Mouse (Mus musculus): ENCODE data around the gene Cdk19. TPM values are rescaled to one million over a fixed set of nuclear protein-coding genes. Genes with fewer than 3 reads are reported as not detected.
"Not testable (repeated sequence)": the region's sequence is repeated elsewhere in the genome, so short reads cannot be mapped to it uniquely, and the experiment has no call there.

The Cdk19 gene
- 2.6 and 3.0 TPM in 2 replicates for polyA plus RNA-seq (2015; fragmentation: Nextera tagmentation; extraction: Ambion mirVana)

GRCm38 (mm10) chr10:40339351-40339964 is at the start of gene Cdk19:
Cdk19 (plus strand) TSS chr10:40339564.
- H3K9ac ChIP-seq = no peak within 1 kb of the TSS
- no peaks in the 10 kb centered on the region for H3K36me3 ChIP-seq
- H3K27ac ChIP-seq = no peak within 1 kb of the TSS
- H3K4me1 ChIP-seq (replicated peaks) = no peaks in the 10 kb centered on the region
- DNase-seq = no peak
- ATAC-seq (ENCODE audit: low read depth) = no peak
- H3K4me2 ChIP-seq = no peak within 1 kb of the TSS
- no peaks in the 10 kb centered on the region for H3K27me3 ChIP-seq
- WGBS (ENCODE audit: insufficient replicate concordance) = 56% methylated on average over 13 of the region's 13 CpGs
- no peaks in the 10 kb centered on the region for H3K9me3 ChIP-seq (replicated peaks)
- no peak within 1 kb of the TSS for H3K4me3 ChIP-seq (replicated peaks)

GRCm38 (mm10) chr10:40292640-40293039 is 46.7 kb upstream of the Cdk19 start:
- H3K27me3 ChIP-seq = no peaks in the 10 kb centered on the region
- no peak overlapping the region for H3K4me2 ChIP-seq
- H3K27ac ChIP-seq = peak overlapping the region; percentile 47
- WGBS (ENCODE audit: insufficient replicate concordance) = 84% methylated on average over 6 of the region's 6 CpGs
- no peak for DNase-seq
- no peaks in the 10 kb centered on the region for H3K9me3 ChIP-seq (replicated peaks)
- peaks cover 75% of the 10 kb centered on the region for H3K36me3 ChIP-seq
- no peak overlapping the region for H3K4me3 ChIP-seq (replicated peaks)
- ATAC-seq (ENCODE audit: low read depth) = no peak
- peaks cover 50% of the 10 kb centered on the region for H3K4me1 ChIP-seq (replicated peaks)
- H3K9ac ChIP-seq = no peak overlapping the region

GRCm38 (mm10) chr10:40300648-40301171 is 38.7 kb upstream of the Cdk19 start:
- Histone ChIP-seq H3K27ac (peak overlapping the region; percentile 93), H3K9me3 (replicated peaks) (no peaks in the 10 kb centered on the region; the same call in 1 of the 2 replicates), H3K36me3 (peaks cover 15% of the 10 kb centered on the region; the same call in 1 of the 2 replicates), H3K4me2 (peak overlapping the region; percentile 86), H3K4me1 (replicated peaks) (peaks cover 52% of the 10 kb centered on the region), H3K9ac (peak overlapping the region; percentile 98), H3K27me3 (no peaks in the 10 kb centered on the region), H3K4me3 (replicated peaks) (peak overlapping the region; percentile 90)
- peak; percentile 86 for DNase-seq
- WGBS (ENCODE audit: insufficient replicate concordance) = under 1% methylated on average over 36 of the region's 36 CpGs
- ATAC-seq (ENCODE audit: low read depth) = peak; percentile 85

GRCm38 (mm10) chr10:40301181-40302075 is 37.9 kb upstream of the Cdk19 start:
- Histone ChIP-seq H3K4me3 (replicated peaks) (peak overlapping the region; percentile 90), H3K4me2 (peak overlapping the region; percentile 86), H3K27ac (peak overlapping the region; percentile 93), H3K9ac (peak overlapping the region; percentile 98), H3K4me1 (replicated peaks) (peaks cover 45% of the 10 kb centered on the region)
- under 1% methylated on average over 70 of the region's 91 CpGs for WGBS (ENCODE audit: insufficient replicate concordance)
- not testable (repeated sequence) for H3K36me3 ChIP-seq; H3K27me3 ChIP-seq; H3K9me3 ChIP-seq (replicated peaks)
- DNase-seq (peak; percentile 57), ATAC-seq (ENCODE audit: low read depth) (peak; percentile 45)

- WGBS (ENCODE audit: insufficient replicate concordance) = under 1% methylated on average over 55 of the region's 55 CpGs
- Histone ChIP-seq H3K9ac (peak within 1 kb of the TSS; percentile 98), H3K4me2 (peak within 1 kb of the TSS; percentile 86), H3K27me3 (no peaks in the 10 kb centered on the region), H3K4me3 (replicated peaks) (peak within 1 kb of the TSS; percentile 90), H3K4me1 (replicated peaks) (peaks cover 35% of the 10 kb centered on the region), H3K9me3 (replicated peaks) (peaks cover 4% of the 10 kb centered on the region; the same call in 1 of the 2 replicates), H3K36me3 (0 out of 2 replicates have a peak, but pooled peaks cover 2% of the 10 kb centered on the region), H3K27ac (peak within 1 kb of the TSS; percentile 94)
- ATAC-seq (ENCODE audit: low read depth) = peak; percentile 88
- peak; percentile 99 for DNase-seq
These were observed 37.0 kb upstream of the Cdk19 start, which contains the start of gene Amd1 for GRCm38 (mm10) chr10:40302140-40302985. Amd1 (minus strand) TSS chr10:40302186.

- Histone ChIP-seq H3K27ac (no peak overlapping the region), H3K27me3 (no peaks in the 10 kb centered on the region), H3K4me1 (replicated peaks) (peaks cover 21% of the 10 kb centered on the region), H3K9me3 (replicated peaks) (peaks cover 4% of the 10 kb centered on the region; the same call in 1 of the 2 replicates), H3K9ac (no peak overlapping the region), H3K36me3 (no peaks in the 10 kb centered on the region), H3K4me3 (replicated peaks) (no peak overlapping the region), H3K4me2 (no peak overlapping the region)
- 81% methylated on average over 1 of the region's 1 CpGs for WGBS (ENCODE audit: insufficient replicate concordance)
- ATAC-seq (ENCODE audit: low read depth) (no peak), DNase-seq (no peak)
These were observed 33.4 kb upstream of the Cdk19 start for GRCm38 (mm10) chr10:40305989-40306388.

GRCm38 (mm10) chr10:40307826-40308583 is 31.4 kb upstream of the Cdk19 start:
- H3K27me3 ChIP-seq = no peaks in the 10 kb centered on the region
- peaks cover 21% of the 10 kb centered on the region for H3K4me1 ChIP-seq (replicated peaks)
- DNase-seq (no peak), ATAC-seq (ENCODE audit: low read depth) (no peak)
- no peak overlapping the region for H3K4me2 ChIP-seq
- H3K27ac ChIP-seq = no peak overlapping the region
- H3K4me3 ChIP-seq (replicated peaks) = no peak overlapping the region
- H3K9me3 ChIP-seq (replicated peaks) = peaks cover 4% of the 10 kb centered on the region; the same call in 1 of the 2 replicates
- H3K9ac ChIP-seq = no peak overlapping the region
- WGBS (ENCODE audit: insufficient replicate concordance) = 63% methylated on average over 4 of the region's 4 CpGs
- no peaks in the 10 kb centered on the region for H3K36me3 ChIP-seq

GRCm38 (mm10) chr10:40309884-40310635 is 29.3 kb upstream of the Cdk19 start:
- H3K9me3 ChIP-seq (replicated peaks) = peaks cover 4% of the 10 kb centered on the region; the same call in 1 of the 2 replicates
- DNase-seq = peak; percentile 90
- peak overlapping the region; percentile 57 for H3K4me2 ChIP-seq
- H3K27ac ChIP-seq = peak overlapping the region; percentile 63
- 30% methylated on average over 6 of the region's 6 CpGs for WGBS (ENCODE audit: insufficient replicate concordance)
- peak overlapping the region; percentile 34 for H3K4me3 ChIP-seq (replicated peaks)
- peak; percentile 89 for ATAC-seq (ENCODE audit: low read depth)
- no peaks in the 10 kb centered on the region for H3K36me3 ChIP-seq
- peaks cover 17% of the 10 kb centered on the region for H3K4me1 ChIP-seq (replicated peaks)
- H3K27me3 ChIP-seq = no peaks in the 10 kb centered on the region
- H3K9ac ChIP-seq = peak overlapping the region; percentile 30; the same call in 1 of the 2 replicates

GRCm38 (mm10) chr10:40312781-40313180 is 26.6 kb upstream of the Cdk19 start:
- Histone ChIP-seq H3K4me3 (replicated peaks) (no peak overlapping the region), H3K27ac (no peak overlapping the region), H3K4me2 (no peak overlapping the region), H3K4me1 (replicated peaks) (peaks cover 20% of the 10 kb centered on the region), H3K9me3 (replicated peaks) (no peaks in the 10 kb centered on the region), H3K9ac (no peak overlapping the region), H3K36me3 (no peaks in the 10 kb centered on the region), H3K27me3 (no peaks in the 10 kb centered on the region)
- WGBS (ENCODE audit: insufficient replicate concordance) = 74% methylated on average over 4 of the region's 4 CpGs
- DNase-seq (no peak), ATAC-seq (ENCODE audit: low read depth) (no peak)

Data from liver, embryonic 13.5 days (tissue).